Mouse (Mus musculus) thymus, postnatal 0 days (tissue): ENCODE data around the gene Sec23a. TPM values are rescaled to one million over a fixed set of nuclear protein-coding genes. Genes with fewer than 3 reads are reported as not detected.
"Not testable (repeated sequence)": the region's sequence is repeated elsewhere in the genome, so short reads cannot be mapped to it uniquely, and the experiment has no call there.

Experiments used
- DNase-seq: peaks from one replicate; pipeline ENCODE4 v3.0.0-alpha.2; 2015; ENCODE audit warnings: low spot score
- polyA plus RNA-seq: library from polyadenylated mRNA; unstranded; fragments of >200 nt; fragmentation: Nextera tagmentation; extraction: Ambion mirVana; gene quantifications from 2 replicates; pipeline ENCODE4 v1.2.1, GENCODE M21; 2015

The Sec23a gene
- polyA plus RNA-seq, 1 experiment from 2014 or later: 21.5 TPM

DNA sequence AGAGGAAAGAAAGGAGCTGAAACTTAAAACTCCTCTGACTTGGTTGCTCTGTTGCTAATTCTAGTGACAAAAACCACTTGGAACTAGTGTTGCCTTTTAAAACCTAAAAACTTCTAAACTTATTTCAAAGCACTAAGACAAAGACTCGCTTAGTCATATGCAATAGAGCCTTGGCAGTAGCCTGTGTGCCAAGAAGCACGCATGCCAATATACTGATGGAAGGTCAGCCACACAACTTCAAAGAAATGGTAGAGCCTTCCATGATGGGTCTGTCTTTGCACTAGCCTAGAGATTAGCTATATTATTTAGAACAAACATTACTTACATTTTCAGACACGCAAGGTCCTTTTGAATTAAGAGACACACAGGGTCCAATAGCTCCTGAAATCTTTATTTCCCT is 26.1 kb downstream of the Sec23a start:
- DNase-seq: no peak

DNA sequence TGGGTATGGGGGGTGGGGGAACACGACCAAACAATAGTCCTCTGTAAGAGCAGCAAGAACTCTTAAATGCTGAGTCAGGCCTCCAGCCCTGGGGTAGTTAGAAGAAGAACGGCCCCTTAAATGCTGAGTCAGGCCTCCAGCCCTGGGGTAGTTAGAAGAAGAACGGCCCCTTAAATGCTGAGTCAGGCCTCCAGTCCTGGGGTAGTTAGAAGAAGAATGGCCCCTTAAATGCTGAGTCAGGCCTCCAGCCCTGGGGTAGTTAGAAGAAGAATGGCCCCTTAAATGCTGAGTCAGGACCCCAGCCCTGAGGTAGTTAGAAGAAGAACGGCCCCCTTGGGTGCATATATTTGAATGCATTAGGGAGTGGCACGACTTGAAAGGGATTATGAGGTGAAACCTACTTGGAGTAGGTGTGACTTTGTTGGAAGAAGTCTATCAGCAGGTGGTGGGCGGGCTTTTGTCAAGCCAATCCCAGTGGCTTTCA is 30.6 kb downstream of the Sec23a start:
- not testable (repeated sequence) for DNase-seq

DNA sequence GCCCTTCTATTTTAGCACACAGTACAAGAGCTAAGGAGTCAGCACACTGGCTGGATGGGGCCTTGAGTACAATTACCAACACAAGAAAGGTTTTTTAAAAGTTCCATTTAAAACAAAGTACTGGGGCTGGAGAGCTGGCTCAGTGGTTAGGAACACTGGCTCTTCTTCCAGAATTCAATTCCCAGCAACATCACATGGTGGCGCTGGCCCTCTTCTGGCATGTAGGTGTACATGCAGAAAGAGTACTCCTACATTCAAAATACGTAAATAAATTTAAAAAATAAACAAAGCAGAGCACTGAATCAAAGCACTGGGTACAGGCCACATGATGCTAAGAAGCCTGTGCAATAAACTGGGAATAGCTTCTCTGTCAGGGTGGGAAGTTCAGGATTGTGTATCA is 34.9 kb downstream of the Sec23a start:
- no peak for DNase-seq

DNA sequence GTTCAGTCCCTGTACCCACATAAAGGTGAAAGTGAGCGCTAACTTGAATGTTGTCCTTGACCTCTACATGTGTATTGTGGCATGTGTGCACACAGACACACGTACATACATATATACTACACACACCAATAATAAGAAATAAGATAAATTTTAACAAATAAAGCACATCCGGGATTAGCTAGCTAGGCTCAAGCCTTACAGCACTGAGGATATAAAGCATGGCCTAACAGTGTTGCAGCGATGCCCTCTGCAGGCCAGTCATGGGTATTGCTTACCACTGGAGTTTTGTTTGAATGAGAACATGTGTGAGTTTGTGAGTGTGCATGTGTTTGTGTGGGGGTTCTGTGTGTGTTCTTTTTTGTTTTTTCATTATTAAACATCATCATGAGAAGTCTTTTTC is 47.2 kb downstream of the Sec23a start:
- DNase-seq: peak; percentile 23

DNA sequence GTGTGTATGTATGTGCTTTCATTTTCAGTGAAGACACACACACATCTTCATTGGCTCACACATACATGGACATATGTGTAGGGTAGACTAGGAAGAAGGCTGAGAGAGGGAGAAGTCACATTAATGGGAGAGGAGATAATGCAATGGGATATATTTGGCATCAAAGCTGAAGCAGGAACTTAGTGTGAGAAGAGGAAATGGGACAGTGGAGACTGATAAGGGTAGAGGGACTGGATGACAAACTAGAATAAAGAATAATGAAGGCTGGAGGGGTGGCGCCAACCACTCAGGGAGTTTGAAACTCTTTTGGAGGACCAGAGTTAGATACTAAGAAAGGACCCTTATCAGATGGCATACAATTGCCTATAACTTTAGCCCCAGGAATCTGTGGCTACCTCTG is 51.0 kb downstream of the Sec23a start:
- no peak for DNase-seq

DNA sequence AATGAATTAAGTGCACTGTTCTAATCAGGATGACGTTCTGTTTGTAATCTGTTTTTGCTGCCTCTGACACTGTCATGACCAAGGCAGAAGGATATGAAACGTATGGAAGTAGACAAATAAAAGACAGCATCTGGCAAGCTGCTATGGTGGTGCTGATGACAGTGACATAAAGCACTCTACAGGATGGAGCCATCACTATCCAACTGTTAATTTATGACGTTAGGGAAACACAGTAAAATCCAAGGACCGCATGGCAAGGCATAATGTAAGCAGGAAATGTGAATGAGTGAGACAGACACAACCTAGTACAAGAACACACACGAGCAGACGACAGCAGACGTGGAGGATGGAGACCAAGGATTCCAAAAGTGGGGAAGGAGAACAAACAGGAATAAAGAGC is 55.2 kb downstream of the Sec23a start:
- no peak for DNase-seq

DNA sequence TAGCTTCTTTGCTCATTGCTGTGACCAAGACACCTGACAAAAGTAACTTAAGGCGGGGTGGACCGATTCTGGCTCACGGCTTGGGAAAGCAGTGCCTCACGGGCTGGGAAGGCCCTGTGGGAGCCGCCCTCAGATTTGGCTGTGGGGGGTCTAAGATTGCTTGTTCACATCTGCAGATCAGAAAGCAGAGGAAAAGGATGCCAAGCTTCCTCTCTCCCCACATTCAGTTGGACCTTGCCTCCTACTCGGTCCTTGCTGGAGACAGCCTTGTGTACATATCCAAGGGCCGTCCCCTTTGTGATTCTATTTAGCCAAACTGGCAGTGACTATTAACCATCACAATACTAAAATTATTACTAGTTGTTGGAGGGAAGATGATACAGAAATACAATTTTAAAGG is 55.7 kb downstream of the Sec23a start:
- no peak for DNase-seq

DNA sequence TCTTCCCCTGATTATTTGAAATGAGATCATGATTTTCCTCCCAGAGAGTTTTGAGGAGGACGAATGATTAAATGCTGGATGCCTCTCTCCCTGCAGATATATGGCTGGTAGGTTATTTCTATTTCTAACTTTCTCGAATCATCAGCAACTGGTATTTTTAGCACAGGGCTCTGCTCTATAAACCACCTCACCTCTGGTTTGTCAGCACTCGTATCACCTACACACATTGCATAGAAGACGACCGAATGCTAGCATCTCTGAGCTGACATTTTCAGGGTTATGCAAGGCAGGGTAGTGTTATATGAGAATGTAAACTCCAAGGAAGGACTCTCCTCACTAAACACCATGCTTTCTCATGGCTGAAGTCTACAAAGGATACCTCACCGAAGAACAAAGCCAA is 63.9 kb downstream of the Sec23a start:
- DNase-seq: no peak

DNA sequence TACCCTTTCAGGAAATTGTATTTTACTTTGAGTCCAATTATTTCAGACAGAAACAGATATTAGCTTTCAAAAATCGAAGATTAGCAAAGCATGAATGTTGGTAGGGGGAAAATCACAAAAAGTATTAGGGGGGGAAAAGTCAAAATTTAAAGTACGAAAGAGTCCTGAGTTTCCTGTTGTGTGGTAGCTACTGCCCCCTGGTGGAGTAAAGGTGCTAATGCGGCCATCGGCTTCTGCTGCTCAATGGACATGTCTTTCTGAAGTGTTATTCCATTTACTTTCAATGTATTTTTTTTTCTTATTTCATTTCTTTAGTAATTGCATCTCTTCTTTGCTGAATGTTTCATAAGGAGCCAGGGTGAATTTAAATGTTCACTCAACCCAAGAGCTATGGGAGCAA is 64.6 kb downstream of the Sec23a start:
- peak; percentile 51 for DNase-seq

DNA sequence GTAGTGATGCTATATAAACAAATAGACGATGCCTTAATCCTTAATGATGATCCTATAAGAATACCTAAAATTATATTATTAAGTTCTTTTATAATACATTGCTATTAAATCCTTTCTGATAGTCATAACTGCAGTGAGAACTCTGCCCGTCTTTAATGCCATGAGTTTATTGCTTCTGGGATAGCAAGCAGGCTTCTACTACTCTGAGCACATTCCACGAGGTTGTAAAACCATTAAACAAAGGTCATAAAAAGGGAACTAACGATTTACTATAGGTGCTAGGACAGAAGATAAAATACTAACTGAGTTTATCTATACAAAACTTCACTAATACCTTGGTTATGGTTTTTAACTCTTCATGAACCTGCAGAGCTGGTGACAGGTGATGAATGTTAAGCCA is 69.3 kb downstream of the Sec23a start:
- no peak for DNase-seq

DNA sequence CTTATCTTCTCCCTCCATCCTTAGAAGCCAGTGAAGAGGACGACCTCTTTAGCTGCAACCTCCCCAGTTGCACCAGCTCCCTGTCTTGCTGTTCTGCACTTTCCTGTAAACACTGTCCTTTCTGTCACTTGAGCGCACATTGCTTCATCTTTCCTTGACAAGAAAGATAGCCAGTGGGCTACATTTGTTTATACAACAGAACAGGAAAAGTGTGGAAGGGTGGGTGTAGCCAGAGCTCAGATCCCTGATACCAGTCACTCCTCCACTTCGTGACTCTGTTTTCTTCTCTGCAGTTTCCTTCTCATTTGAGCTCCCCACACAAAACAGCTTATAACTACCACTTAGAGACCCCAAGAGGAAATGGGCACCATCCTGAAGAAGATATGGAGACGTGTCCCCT is 77.2 kb downstream of the Sec23a start:
- no peak for DNase-seq

DNA sequence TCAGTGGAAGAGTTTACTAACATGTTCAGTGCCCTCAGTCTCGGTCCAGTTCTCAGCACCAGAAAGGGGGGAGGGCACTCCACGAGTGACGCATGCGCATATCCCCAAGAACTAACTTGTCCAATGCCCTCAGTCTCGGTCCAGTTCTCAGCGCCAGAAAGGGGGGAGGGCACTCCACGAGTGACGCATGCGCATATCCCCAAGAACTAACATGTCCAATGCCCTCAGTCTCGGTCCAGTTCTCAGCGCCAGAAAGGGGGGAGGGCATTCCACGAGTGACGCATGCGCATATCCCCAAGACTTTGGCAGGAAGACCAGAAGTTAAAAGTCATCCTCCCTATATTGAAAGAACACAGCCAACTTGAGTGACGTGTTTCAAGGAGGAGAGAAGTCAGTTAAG is 86.8 kb downstream of the Sec23a start:
- DNase-seq: no peak

DNA sequence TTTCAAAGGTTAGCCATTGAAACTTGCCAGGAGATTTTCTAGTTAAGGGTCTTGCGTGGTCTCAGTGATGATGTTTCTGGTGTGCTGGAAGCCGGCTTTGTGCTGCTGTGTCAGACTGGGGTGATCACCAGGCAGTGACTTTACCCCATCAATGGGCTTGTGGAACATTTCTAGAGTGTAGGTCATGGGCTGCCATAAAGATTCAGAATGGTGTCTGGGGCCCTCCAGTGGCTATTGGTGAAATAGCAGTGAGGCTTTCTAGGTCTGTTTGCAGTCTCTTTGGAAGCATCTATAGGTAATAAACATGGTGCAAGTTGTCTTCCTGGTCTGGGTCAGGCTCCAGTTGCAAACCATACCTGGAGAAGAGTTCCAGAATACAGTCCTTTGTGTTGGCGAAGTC is 87.8 kb downstream of the Sec23a start:
- no peak for DNase-seq

DNA sequence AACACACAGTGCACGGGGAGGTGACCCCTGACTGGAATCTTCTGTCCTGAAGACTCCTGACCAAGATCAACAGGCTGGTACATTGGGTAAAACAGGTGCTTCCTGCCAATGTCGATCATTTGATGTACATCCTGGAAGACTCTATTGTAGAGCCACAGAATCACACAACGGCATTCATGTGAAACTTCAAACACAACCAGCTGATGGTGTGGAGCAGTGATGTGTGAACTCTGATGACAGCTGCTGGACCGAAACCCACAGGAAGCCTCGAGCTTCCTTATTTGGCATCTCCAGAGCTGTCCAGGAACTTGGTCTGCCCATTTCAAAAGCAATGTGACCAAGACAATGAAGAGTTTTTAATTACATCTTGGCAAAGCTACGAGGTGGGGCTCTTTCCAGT is 91.0 kb downstream of the Sec23a start:
- DNase-seq: peak; percentile 2

DNA sequence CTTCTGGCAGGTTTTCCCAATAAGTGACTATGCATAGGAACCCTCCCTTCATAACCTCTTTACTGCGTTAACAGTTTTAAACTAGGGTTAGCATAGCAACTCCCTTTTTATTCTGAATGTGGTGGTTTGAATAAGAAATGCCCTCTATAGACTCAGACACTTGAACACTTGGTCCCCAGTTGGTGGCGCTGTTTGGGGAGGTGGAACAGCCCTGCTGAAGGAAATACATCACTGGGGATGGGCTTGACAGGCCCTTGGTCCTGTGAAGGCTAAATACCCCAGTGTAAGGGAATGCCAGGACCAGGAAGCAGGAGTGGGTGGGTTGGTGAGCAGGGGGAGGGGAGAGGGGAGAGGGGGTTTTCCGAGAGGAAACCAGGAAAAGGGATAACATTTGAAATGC is 92.3 kb downstream of the Sec23a start:
- DNase-seq: no peak

DNA sequence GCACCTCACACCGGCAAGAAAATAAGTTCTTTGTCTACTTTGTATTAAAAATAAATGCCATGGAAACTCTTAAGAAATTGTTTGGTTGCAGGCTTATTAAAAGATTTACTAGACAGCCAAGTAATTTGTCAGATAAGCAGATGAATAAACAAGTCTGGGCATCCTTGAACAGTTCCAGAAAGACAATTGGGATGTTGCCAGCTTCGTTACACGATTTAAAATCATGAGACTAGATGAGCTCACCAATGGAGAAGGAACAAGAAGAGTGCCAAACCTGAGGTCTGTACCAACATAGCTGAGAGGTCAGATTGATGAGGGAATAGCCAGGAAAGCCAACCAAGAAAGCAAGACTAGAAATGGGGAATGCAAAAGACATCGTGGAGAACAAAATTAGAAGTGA is 102.0 kb downstream of the Sec23a start:
- DNase-seq: no peak

Other genes starting within 250 kb of the Sec23a start
- gene Gemin2, start 1.4 kb upstream of the Sec23a start, polyA plus RNA-seq: 29.7 and 32.6 TPM in 2 replicates
- 103 and 114 TPM in 2 replicates for gene Trappc6b, start 49.5 kb upstream of the Sec23a start, polyA plus RNA-seq
- gene Pnn, start 54.9 kb upstream of the Sec23a start, polyA plus RNA-seq: 91.8 and 97.7 TPM in 2 replicates
- 181 and 195 TPM in 2 replicates for gene Mia2, start 83.8 kb upstream of the Sec23a start, polyA plus RNA-seq
- gene Fbxo33, start 207.7 kb upstream of the Sec23a start, polyA plus RNA-seq: 15.7 and 16.3 TPM in 2 replicates